Mouse (Mus musculus): ENCODE measurements at regions not wholly inside any gene's neighbourhood (a gene's known extent, or its start where the extent isn't known, plus 50 kb on each side); places are given as distances from the start of the nearest gene placed in this dataset.

DNA sequence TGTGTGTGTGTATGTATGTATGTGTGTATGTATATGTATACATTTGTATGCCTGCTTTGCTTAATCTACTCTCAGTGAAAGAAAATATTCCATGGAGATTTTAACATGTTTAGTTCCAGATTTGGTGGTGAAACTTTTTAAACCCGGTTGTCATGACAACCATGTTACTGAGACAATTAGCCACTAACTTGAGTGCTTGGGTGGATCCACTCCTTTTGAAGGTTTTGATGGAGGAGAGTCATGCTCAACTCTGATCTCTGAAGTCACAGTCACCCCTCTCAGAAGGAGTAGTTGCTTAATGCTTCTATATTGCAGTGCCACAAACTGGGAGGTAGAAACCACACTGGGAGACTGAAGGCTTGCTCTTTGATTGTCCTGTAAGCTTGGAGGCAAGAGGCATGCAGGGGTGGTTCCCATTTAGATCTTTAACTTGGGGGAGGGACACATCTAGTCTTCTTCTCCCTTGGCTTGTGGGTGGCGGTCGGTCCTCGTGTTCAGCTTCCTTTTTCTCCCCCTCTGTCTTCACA lies 301.6 kb upstream of the Cdh11 start:
- TF ChIP-seq POLR2AphosphoS5 (IDR thresholded peaks at IDR 0.05; ENCODE audit: insufficient replicate concordance, low read depth, low read length) (no peak), GATA1 (IDR thresholded peaks at IDR 0.05; ENCODE audit: borderline replicate concordance, low read length) (no peak), CTCF (IDR thresholded peaks at IDR 0.05; ENCODE audit: low read depth, low read length) (no peak), GATA2 (IDR thresholded peaks at IDR 0.05; ENCODE audit: borderline replicate concordance, low read depth, low read length) (no peak), TAL1 (conservative IDR thresholded peaks at IDR 0.05; ENCODE audit: low read depth, low read length) (no peak)
- no peaks in the 10 kb centered on the region for H3K36me3 ChIP-seq (replicated peaks)
- peaks cover 5% of the 10 kb centered on the region; the same call in 1 of the 2 replicates for H3K9me3 ChIP-seq (replicated peaks)
- no peaks in the 10 kb centered on the region for H3K4me1 ChIP-seq (ENCODE audit: insufficient read depth, low read depth, low read length)
- no peaks in the 10 kb centered on the region for H3K27me3 ChIP-seq (ENCODE audit: insufficient read depth, low read length)
- no peak overlapping the region for H3K4me3 ChIP-seq (ENCODE audit: low read depth, low read length)
- DNase-seq (ENCODE audit: low spot score) (no peak), ATAC-seq (ENCODE audit: extremely low read depth, insufficient number of reproducible peaks, low FRiP score, poor library complexity, severe bottlenecking) (no peak)

DNA sequence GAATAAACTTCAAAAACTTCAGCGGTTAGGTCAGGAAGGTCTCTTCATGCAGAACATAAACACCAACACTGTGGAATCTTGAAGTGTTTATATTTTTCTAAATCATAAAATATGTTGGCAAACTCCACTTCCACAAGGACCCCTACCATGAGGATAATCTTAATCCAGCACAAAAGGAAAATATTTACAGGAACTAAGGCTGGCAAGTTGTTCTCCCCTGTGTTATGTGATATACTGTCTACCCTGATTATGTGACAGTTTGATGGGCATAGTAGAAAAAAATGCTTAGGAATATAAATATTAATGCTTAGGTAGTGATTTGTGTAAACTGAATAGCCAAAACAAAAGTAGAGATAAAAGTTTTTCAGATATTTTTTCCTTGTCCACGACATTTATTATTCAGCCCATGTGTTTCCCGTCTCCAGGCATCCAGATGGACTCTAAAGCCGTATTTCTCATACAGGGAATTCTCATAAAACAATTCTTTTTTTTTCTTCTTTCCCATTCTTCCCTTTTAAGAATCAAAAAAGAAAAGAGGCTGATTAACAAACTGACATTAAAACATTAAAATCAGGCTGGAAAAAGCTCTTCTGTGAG lies 311.2 kb upstream of the Cdh11 start:
- Histone ChIP-seq H3K36me3 (replicated peaks) (no peaks in the 10 kb centered on the region), H3K4me1 (ENCODE audit: insufficient read depth, low read depth, low read length) (no peaks in the 10 kb centered on the region), H3K4me3 (ENCODE audit: low read depth, low read length) (no peak overlapping the region), H3K27me3 (ENCODE audit: insufficient read depth, low read length) (no peaks in the 10 kb centered on the region), H3K9me3 (replicated peaks) (0 out of 2 replicates have a peak, but pooled peaks cover 2% of the 10 kb centered on the region)
- ATAC-seq (ENCODE audit: extremely low read depth, insufficient number of reproducible peaks, low FRiP score, poor library complexity, severe bottlenecking) (no peak), DNase-seq (ENCODE audit: low spot score) (no peak)
- TF ChIP-seq GATA1 (IDR thresholded peaks at IDR 0.05; ENCODE audit: borderline replicate concordance, low read length) (no peak), POLR2AphosphoS5 (IDR thresholded peaks at IDR 0.05; ENCODE audit: insufficient replicate concordance, low read depth, low read length) (no peak), CTCF (IDR thresholded peaks at IDR 0.05; ENCODE audit: low read depth, low read length) (no peak), GATA2 (IDR thresholded peaks at IDR 0.05; ENCODE audit: borderline replicate concordance, low read depth, low read length) (no peak), TAL1 (conservative IDR thresholded peaks at IDR 0.05; ENCODE audit: low read depth, low read length) (no peak)

DNA sequence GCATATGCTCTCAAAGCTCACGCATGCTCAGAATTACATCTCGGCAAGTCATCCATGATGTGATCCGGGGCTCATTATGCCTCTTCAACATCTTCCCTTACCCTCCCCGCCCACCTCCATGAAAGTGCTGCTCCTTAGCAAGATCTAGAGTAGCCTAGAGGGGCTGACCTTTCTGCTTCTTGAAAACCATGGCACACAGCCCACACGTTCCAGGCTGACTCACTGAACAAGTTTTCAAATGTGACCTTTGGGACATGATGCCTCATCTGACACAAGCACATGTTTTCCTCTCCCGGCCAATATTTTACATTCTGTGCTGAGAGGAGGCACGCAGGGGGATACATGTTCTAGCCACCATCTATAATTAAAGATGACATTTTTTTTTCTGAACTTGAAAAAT lies 340.1 kb upstream of the Cdh11 start:
- ATAC-seq (ENCODE audit: extremely low read depth, insufficient number of reproducible peaks, low FRiP score, poor library complexity, severe bottlenecking) (no peak), DNase-seq (ENCODE audit: low spot score) (no peak)
- TF ChIP-seq POLR2AphosphoS5 (IDR thresholded peaks at IDR 0.05; ENCODE audit: insufficient replicate concordance, low read depth, low read length) (no peak), CTCF (IDR thresholded peaks at IDR 0.05; ENCODE audit: low read depth, low read length) (no peak), GATA1 (IDR thresholded peaks at IDR 0.05; ENCODE audit: borderline replicate concordance, low read length) (no peak), GATA2 (IDR thresholded peaks at IDR 0.05; ENCODE audit: borderline replicate concordance, low read depth, low read length) (no peak), TAL1 (conservative IDR thresholded peaks at IDR 0.05; ENCODE audit: low read depth, low read length) (no peak)
- H3K36me3 ChIP-seq (replicated peaks): no peaks in the 10 kb centered on the region
- H3K27me3 ChIP-seq (ENCODE audit: insufficient read depth, low read length): no peaks in the 10 kb centered on the region
- H3K9me3 ChIP-seq (replicated peaks): peaks cover 10% of the 10 kb centered on the region; the same call in 1 of the 2 replicates
- H3K4me3 ChIP-seq (ENCODE audit: low read depth, low read length): no peak overlapping the region
- no peaks in the 10 kb centered on the region for H3K4me1 ChIP-seq (ENCODE audit: insufficient read depth, low read depth, low read length)

DNA sequence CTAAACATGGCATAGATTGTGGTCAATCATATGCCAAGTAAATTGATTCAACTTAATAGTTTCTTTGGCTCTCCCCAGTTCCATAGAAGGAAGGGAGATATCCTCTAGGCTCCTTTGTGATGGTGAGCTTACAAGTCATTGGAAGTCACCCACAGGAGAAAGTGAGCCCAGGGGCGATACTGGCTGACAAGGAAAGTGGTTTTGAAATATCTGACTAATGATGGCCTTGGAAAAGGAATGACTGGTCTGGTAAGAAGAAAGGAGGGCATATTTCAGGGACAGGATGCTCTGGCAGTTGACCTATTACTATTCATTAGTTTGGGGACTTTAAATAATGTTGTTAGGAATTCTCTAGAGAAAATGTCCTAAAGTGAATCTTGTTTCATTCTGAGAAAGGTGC lies 352.7 kb upstream of the Cdh11 start:
- no peak for ATAC-seq (ENCODE audit: extremely low read depth, insufficient number of reproducible peaks, low FRiP score, poor library complexity, severe bottlenecking)
- H3K4me3 ChIP-seq (ENCODE audit: low read depth, low read length): no peak overlapping the region
- DNase-seq (ENCODE audit: low spot score): no peak
- no peaks in the 10 kb centered on the region for H3K4me1 ChIP-seq (ENCODE audit: insufficient read depth, low read depth, low read length)
- no peaks in the 10 kb centered on the region for H3K36me3 ChIP-seq (replicated peaks)
- H3K27me3 ChIP-seq (ENCODE audit: insufficient read depth, low read length): no peaks in the 10 kb centered on the region
- no peaks in the 10 kb centered on the region for H3K9me3 ChIP-seq (replicated peaks)
- TF ChIP-seq GATA1 (IDR thresholded peaks at IDR 0.05; ENCODE audit: borderline replicate concordance, low read length): no peak
- no peak for TF ChIP-seq GATA2 (IDR thresholded peaks at IDR 0.05; ENCODE audit: borderline replicate concordance, low read depth, low read length)
- TF ChIP-seq TAL1 (conservative IDR thresholded peaks at IDR 0.05; ENCODE audit: low read depth, low read length): no peak
- no peak for TF ChIP-seq POLR2AphosphoS5 (IDR thresholded peaks at IDR 0.05; ENCODE audit: insufficient replicate concordance, low read depth, low read length)
- TF ChIP-seq CTCF (IDR thresholded peaks at IDR 0.05; ENCODE audit: low read depth, low read length): no peak

DNA sequence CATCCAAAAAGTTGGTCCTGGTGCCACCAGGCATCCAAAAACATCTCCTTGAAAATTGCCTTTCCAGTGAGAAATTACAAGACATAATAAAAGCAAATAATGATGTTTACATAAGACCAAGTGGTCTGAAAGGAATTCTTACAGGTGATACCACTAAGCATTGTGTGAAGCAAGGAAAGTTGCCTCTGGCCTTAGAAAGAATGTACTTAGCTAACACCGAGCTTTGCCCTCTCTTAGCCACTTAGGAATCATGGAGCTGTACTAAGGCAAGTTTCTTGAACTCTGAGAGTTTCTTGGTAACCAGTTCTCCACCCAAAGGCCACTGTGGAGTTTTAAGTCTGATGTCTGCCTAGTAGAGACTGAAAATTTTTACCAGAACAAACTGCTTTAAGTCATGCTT lies 359.4 kb upstream of the Cdh11 start:
- DNase-seq (ENCODE audit: low spot score): no peak
- Histone ChIP-seq H3K9me3 (replicated peaks) (peaks cover 14% of the 10 kb centered on the region), H3K36me3 (replicated peaks) (no peaks in the 10 kb centered on the region), H3K4me1 (ENCODE audit: insufficient read depth, low read depth, low read length) (no peaks in the 10 kb centered on the region), H3K27me3 (ENCODE audit: insufficient read depth, low read length) (no peaks in the 10 kb centered on the region), H3K4me3 (ENCODE audit: low read depth, low read length) (no peak overlapping the region)
- TF ChIP-seq POLR2AphosphoS5 (IDR thresholded peaks at IDR 0.05; ENCODE audit: insufficient replicate concordance, low read depth, low read length) (no peak), GATA2 (IDR thresholded peaks at IDR 0.05; ENCODE audit: borderline replicate concordance, low read depth, low read length) (no peak), CTCF (IDR thresholded peaks at IDR 0.05; ENCODE audit: low read depth, low read length) (no peak), TAL1 (conservative IDR thresholded peaks at IDR 0.05; ENCODE audit: low read depth, low read length) (no peak), GATA1 (IDR thresholded peaks at IDR 0.05; ENCODE audit: borderline replicate concordance, low read length) (no peak)
- ATAC-seq (ENCODE audit: extremely low read depth, insufficient number of reproducible peaks, low FRiP score, poor library complexity, severe bottlenecking): no peak

DNA sequence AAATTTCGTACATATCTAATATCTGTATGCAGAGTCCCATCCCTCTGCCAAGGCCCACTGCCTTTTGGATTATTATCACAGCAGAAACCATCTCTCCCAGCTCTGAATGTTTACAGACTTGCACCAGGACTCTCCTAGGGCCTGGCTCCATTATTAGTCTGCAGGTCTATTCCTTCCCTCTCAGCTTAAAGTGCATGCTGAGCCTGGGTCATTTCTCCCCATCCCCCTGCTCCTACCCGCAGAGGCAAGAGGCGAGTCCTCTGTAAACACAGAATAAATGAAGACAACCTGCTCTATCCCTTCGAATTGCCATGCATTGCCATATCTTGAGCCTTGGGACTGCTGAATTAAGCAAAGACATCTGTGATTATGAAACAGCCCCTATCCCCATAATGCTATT lies 362.6 kb upstream of the Cdh11 start:
- no peak for TF ChIP-seq GATA1 (IDR thresholded peaks at IDR 0.05; ENCODE audit: borderline replicate concordance, low read length)
- TF ChIP-seq POLR2AphosphoS5 (IDR thresholded peaks at IDR 0.05; ENCODE audit: insufficient replicate concordance, low read depth, low read length): no peak
- no peak for TF ChIP-seq CTCF (IDR thresholded peaks at IDR 0.05; ENCODE audit: low read depth, low read length)
- no peak for TF ChIP-seq TAL1 (conservative IDR thresholded peaks at IDR 0.05; ENCODE audit: low read depth, low read length)
- TF ChIP-seq GATA2 (IDR thresholded peaks at IDR 0.05; ENCODE audit: borderline replicate concordance, low read depth, low read length): no peak

More for the DNA sequence above, 362.6 kb upstream of the Cdh11 start:
- DNase-seq (ENCODE audit: low spot score) (no peak), ATAC-seq (ENCODE audit: extremely low read depth, insufficient number of reproducible peaks, low FRiP score, poor library complexity, severe bottlenecking) (no peak)
- Histone ChIP-seq H3K4me3 (ENCODE audit: low read depth, low read length) (no peak overlapping the region), H3K27me3 (ENCODE audit: insufficient read depth, low read length) (no peaks in the 10 kb centered on the region), H3K9me3 (replicated peaks) (peaks cover 19% of the 10 kb centered on the region), H3K36me3 (replicated peaks) (no peaks in the 10 kb centered on the region), H3K4me1 (ENCODE audit: insufficient read depth, low read depth, low read length) (no peaks in the 10 kb centered on the region)

All from G1E (cell line).